Mouse (Mus musculus): ENCODE results near the gene Tbc1d15. TPM values are rescaled to one million over a fixed set of nuclear protein-coding genes. Genes with fewer than 3 reads are reported as not detected.

The Tbc1d15 gene
- polyA plus RNA-seq, 1 experiment from 2014 or later: 42.3 TPM

DNA sequence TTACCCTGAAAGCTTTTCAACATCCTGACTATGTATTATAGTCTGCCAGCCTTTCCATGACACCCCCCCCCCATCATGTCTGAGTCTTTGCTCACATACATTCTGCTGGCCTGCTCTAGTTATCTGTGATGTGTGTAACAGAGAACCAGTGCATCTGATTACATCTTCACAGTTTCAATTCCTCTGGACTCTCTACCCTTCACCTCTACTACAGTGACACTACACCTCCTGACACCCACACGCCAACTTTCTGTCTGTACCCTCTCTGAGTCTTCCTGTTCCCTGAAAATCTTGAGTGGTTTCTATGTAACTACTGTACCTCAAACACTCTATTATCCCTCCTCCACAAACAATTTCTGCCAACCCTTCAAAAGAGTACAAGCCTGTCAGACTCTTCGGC, 5.8 kb downstream of the Tbc1d15 start:
- 81% methylated on average over 2 of the region's 2 CpGs for WGBS
- peaks cover 10 to 30% of the 10 kb centered on the region in 2 experiments for H3K4me1 ChIP-seq (ENCODE audit: control insufficient read depth in 2 of 2, insufficient read depth in 2 of 2, low read length in 2 of 2)
- no peaks in the 10 kb centered on the region for H3K9me3 ChIP-seq (ENCODE audit: control insufficient read depth, low read length)
- ATAC-seq (ENCODE audit: insufficient number of reproducible peaks, insufficient read depth, low FRiP score, low read depth): no peak
- H3K27me3 ChIP-seq (ENCODE audit: control insufficient read depth, insufficient read depth, low read length): no peaks in the 10 kb centered on the region
- H3K36me3 ChIP-seq (ENCODE audit: control insufficient read depth, insufficient read depth, low read length): peaks cover under 1% of the 10 kb centered on the region; the same call in 1 of the 2 replicates
- no peak overlapping the region for H3K9ac ChIP-seq (ENCODE audit: low read length)
- no peak overlapping the region for H3K4me2 ChIP-seq (ENCODE audit: low read length)
- H3K27ac ChIP-seq (replicated peaks in 1 of 2; ENCODE audit: control insufficient read depth in 1 of 2, insufficient read depth in 1 of 2, low read depth in 2 of 2, low read length in 2 of 2): no peak overlapping the region
- no peak overlapping the region for H3K4me3 ChIP-seq (ENCODE audit: control insufficient read depth in 1 of 2, insufficient read depth in 1 of 2, low read depth in 1 of 2, low read length in 2 of 2)

DNA sequence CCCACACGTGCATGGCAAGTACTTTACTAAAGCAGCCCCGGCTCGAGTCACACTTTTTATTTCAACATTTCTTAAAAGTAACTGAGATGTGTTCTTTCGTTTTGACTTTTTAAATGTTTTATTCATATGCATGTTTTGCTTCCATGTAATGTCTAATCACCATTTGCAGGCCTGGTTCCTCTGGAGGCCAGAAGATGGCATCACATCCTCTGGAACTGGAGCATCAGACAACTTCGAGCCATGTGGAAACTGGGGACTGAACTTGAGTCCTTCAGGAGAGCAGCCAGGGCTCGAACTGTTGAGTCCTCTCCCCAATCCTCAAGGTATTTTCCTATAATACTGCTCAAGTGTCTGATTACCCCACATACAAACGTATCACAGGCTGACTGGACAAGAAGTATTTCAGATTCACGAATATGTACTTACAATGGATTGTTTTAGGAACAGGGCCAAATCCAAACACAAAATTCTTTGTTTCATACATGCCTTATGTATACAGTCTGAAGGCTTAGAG, 10.1 kb downstream of the Tbc1d15 start:
- Histone ChIP-seq H3K4me3 (ENCODE audit: control insufficient read depth in 1 of 2, insufficient read depth in 1 of 2, low read depth in 1 of 2, low read length in 2 of 2) (no peak overlapping the region), H3K4me1 (ENCODE audit: control insufficient read depth in 2 of 2, insufficient read depth in 2 of 2, low read length in 2 of 2) (peaks cover 4 to 10% of the 10 kb centered on the region in 2 experiments; a peak in 3 of 4 replicates), H3K27me3 (ENCODE audit: control insufficient read depth, insufficient read depth, low read length) (no peaks in the 10 kb centered on the region), H3K9me3 (ENCODE audit: control insufficient read depth, low read length) (no peaks in the 10 kb centered on the region), H3K4me2 (ENCODE audit: low read length) (no peak overlapping the region), H3K9ac (ENCODE audit: low read length) (no peak overlapping the region), H3K36me3 (ENCODE audit: control insufficient read depth, insufficient read depth, low read length) (peaks cover 37% of the 10 kb centered on the region), H3K27ac (replicated peaks in 1 of 2; ENCODE audit: control insufficient read depth in 1 of 2, insufficient read depth in 1 of 2, low read depth in 2 of 2, low read length in 2 of 2) (no peak overlapping the region)
- ATAC-seq (ENCODE audit: insufficient number of reproducible peaks, insufficient read depth, low FRiP score, low read depth): no peak
- 66% methylated on average over 8 of the region's 8 CpGs for WGBS

DNA sequence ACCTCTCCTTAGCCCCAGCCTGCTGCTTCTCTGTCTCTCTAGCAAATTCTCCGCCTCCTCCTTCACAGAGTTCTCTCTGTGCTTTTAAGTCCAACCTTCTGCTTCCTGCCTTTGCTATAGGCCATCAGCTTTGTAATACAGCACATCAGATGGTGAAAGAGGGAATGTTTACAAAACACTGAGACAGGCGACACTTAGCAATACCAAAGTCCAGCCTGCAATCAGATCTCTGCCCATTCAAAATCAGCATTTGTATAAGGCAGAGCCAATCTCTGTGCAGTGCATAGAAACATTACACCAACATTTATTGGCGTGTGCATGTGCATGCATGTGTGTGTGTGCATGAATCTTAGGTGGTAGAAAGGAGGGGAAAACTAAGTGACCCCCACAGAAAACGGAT, 13.3 kb downstream of the Tbc1d15 start:
- Histone ChIP-seq H3K4me3 (ENCODE audit: control insufficient read depth in 1 of 2, insufficient read depth in 1 of 2, low read depth in 1 of 2, low read length in 2 of 2) (no peak overlapping the region), H3K27ac (replicated peaks in 1 of 2; ENCODE audit: control insufficient read depth in 1 of 2, insufficient read depth in 1 of 2, low read depth in 2 of 2, low read length in 2 of 2) (no peak overlapping the region), H3K4me1 (ENCODE audit: control insufficient read depth in 2 of 2, insufficient read depth in 2 of 2, low read length in 2 of 2) (peaks cover 4 to 10% of the 10 kb centered on the region in 2 experiments; a peak in 3 of 4 replicates)

DNA sequence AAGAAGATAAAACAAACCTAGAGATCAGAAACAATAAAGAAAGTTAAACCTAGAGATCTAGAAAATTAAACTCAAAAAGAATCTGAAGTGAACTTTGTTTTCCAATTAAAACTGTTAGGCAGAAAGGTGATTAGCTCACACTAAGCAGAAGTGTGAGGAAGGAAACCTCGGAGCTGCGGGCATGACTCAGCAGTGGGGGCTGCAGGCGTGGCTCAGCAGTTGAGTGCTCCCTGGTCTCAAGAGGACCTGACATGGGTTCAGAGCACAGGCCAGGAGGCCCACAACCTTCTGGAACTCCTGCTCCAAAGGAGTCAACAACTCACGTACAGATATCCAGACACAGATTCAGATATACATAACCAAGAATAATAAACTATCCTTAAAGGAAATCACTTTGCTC, 14.5 kb downstream of the Tbc1d15 start:
- H3K27ac ChIP-seq (replicated peaks in 1 of 2; ENCODE audit: control insufficient read depth in 1 of 2, insufficient read depth in 1 of 2, low read depth in 2 of 2, low read length in 2 of 2): no peak overlapping the region
- H3K9ac ChIP-seq (ENCODE audit: low read length): no peak overlapping the region
- H3K27me3 ChIP-seq (ENCODE audit: control insufficient read depth, insufficient read depth, low read length): no peaks in the 10 kb centered on the region
- peaks cover 56% of the 10 kb centered on the region for H3K36me3 ChIP-seq (ENCODE audit: control insufficient read depth, insufficient read depth, low read length)
- no peak overlapping the region for H3K4me3 ChIP-seq (ENCODE audit: control insufficient read depth in 1 of 2, insufficient read depth in 1 of 2, low read depth in 1 of 2, low read length in 2 of 2)
- no peaks in the 10 kb centered on the region for H3K9me3 ChIP-seq (ENCODE audit: control insufficient read depth, low read length)
- ATAC-seq (ENCODE audit: insufficient number of reproducible peaks, insufficient read depth, low FRiP score, low read depth): no peak
- H3K4me2 ChIP-seq (ENCODE audit: low read length): no peak overlapping the region
- peaks cover 0 to under 1% of the 10 kb centered on the region in 2 experiments; a peak in 1 of 4 replicates for H3K4me1 ChIP-seq (ENCODE audit: control insufficient read depth in 2 of 2, insufficient read depth in 2 of 2, low read length in 2 of 2)
- WGBS: 71% methylated on average over 4 of the region's 4 CpGs

More for the DNA sequence above, 13.3 kb downstream of the Tbc1d15 start:
- Histone ChIP-seq H3K36me3 (ENCODE audit: control insufficient read depth, insufficient read depth, low read length) (peaks cover 45% of the 10 kb centered on the region), H3K9me3 (ENCODE audit: control insufficient read depth, low read length) (no peaks in the 10 kb centered on the region), H3K9ac (ENCODE audit: low read length) (no peak overlapping the region), H3K27me3 (ENCODE audit: control insufficient read depth, insufficient read depth, low read length) (no peaks in the 10 kb centered on the region), H3K4me2 (ENCODE audit: low read length) (no peak overlapping the region)
- WGBS: 85% methylated on average over 4 of the region's 4 CpGs
- no peak for ATAC-seq (ENCODE audit: insufficient number of reproducible peaks, insufficient read depth, low FRiP score, low read depth)

DNA sequence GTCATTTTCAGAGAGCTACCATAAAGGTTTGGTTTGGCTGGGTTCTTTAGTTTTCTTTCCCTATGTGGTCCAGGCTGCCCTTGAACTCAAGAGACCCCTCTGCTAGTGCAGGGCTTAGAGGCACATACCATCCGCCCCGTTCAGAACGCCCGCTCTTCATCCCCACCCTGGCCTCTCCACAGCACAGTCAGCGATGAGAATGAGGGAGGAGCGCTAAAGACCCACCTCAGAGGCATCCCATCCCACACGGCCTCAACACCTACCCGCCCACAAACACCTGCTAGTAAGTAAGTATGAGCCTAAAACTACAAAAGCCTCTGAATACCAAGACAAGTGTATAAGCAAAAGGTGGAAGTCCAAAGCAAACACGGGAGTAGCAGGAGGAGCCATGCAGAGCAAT, 15.8 kb downstream of the Tbc1d15 start:
- Histone ChIP-seq H3K27me3 (ENCODE audit: control insufficient read depth, insufficient read depth, low read length) (no peaks in the 10 kb centered on the region), H3K9me3 (ENCODE audit: control insufficient read depth, low read length) (no peaks in the 10 kb centered on the region), H3K4me3 (ENCODE audit: control insufficient read depth in 1 of 2, insufficient read depth in 1 of 2, low read depth in 1 of 2, low read length in 2 of 2) (no peak overlapping the region), H3K36me3 (ENCODE audit: control insufficient read depth, insufficient read depth, low read length) (peaks cover 63% of the 10 kb centered on the region), H3K4me1 (ENCODE audit: control insufficient read depth in 2 of 2, insufficient read depth in 2 of 2, low read length in 2 of 2) (no peaks in the 10 kb centered on the region), H3K4me2 (ENCODE audit: low read length) (no peak overlapping the region), H3K27ac (replicated peaks in 1 of 2; ENCODE audit: control insufficient read depth in 1 of 2, insufficient read depth in 1 of 2, low read depth in 2 of 2, low read length in 2 of 2) (no peak overlapping the region), H3K9ac (ENCODE audit: low read length) (no peak overlapping the region)
- ATAC-seq (ENCODE audit: insufficient number of reproducible peaks, insufficient read depth, low FRiP score, low read depth): no peak
- WGBS: 88% methylated on average over 9 of the region's 9 CpGs

DNA sequence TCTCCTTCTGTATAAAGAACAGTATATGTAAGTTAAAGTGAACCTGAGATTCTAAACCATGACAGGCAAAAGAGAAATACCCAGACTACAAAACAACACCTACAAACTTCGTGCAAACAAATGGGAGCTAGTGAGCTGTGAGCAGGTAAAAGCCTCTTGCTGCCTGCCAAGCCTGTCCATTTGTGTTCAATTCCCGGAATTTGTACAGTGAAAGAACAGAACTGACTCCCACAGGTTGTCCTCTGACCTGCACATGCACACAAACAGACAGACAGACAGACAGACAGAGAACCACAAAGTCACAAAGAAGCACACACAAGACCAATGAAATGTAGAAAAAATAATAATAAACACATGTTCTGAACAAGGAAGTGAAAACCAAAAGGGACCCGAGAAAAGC, 17.5 kb downstream of the Tbc1d15 start:
- H3K27ac ChIP-seq (replicated peaks in 1 of 2; ENCODE audit: control insufficient read depth in 1 of 2, insufficient read depth in 1 of 2, low read depth in 2 of 2, low read length in 2 of 2): no peak overlapping the region
- no peaks in the 10 kb centered on the region for H3K4me1 ChIP-seq (ENCODE audit: control insufficient read depth in 2 of 2, insufficient read depth in 2 of 2, low read length in 2 of 2)
- no peak overlapping the region for H3K9ac ChIP-seq (ENCODE audit: low read length)
- WGBS: 86% methylated on average over 3 of the region's 3 CpGs
- no peaks in the 10 kb centered on the region for H3K27me3 ChIP-seq (ENCODE audit: control insufficient read depth, insufficient read depth, low read length)
- no peak overlapping the region for H3K4me3 ChIP-seq (ENCODE audit: control insufficient read depth in 1 of 2, insufficient read depth in 1 of 2, low read depth in 1 of 2, low read length in 2 of 2)
- H3K4me2 ChIP-seq (ENCODE audit: low read length): no peak overlapping the region
- no peak for ATAC-seq (ENCODE audit: insufficient number of reproducible peaks, insufficient read depth, low FRiP score, low read depth)
- H3K9me3 ChIP-seq (ENCODE audit: control insufficient read depth, low read length): no peaks in the 10 kb centered on the region
- H3K36me3 ChIP-seq (ENCODE audit: control insufficient read depth, insufficient read depth, low read length): peaks cover 56% of the 10 kb centered on the region

DNA sequence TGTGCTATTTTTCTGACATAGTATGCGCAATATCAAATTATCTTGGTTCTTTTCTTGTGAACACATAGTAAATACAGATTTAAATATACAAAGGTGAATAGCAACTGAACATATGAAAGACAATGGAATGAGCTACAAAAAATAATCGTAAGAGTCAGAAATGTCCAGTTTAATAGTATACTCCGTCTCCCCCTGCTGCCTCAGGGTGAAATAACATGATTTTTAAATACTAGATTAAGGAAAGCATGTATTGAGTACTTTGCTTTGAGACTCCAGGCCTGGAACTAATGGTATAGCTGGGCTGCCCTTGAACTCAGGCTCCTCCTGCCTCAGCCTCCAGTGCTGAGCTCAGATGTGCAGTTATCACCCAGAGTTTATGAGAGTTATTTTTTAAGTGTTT, 18.8 kb downstream of the Tbc1d15 start:
- Histone ChIP-seq H3K9me3 (ENCODE audit: control insufficient read depth, low read length) (no peaks in the 10 kb centered on the region), H3K4me3 (ENCODE audit: control insufficient read depth in 1 of 2, insufficient read depth in 1 of 2, low read depth in 1 of 2, low read length in 2 of 2) (no peak overlapping the region), H3K27me3 (ENCODE audit: control insufficient read depth, insufficient read depth, low read length) (no peaks in the 10 kb centered on the region), H3K9ac (ENCODE audit: low read length) (no peak overlapping the region), H3K27ac (replicated peaks in 1 of 2; ENCODE audit: control insufficient read depth in 1 of 2, insufficient read depth in 1 of 2, low read depth in 2 of 2, low read length in 2 of 2) (no peak overlapping the region), H3K36me3 (ENCODE audit: control insufficient read depth, insufficient read depth, low read length) (peaks cover 55% of the 10 kb centered on the region), H3K4me2 (ENCODE audit: low read length) (no peak overlapping the region), H3K4me1 (ENCODE audit: control insufficient read depth in 2 of 2, insufficient read depth in 2 of 2, low read length in 2 of 2) (no peaks in the 10 kb centered on the region)
- 87% methylated on average over 3 of the region's 3 CpGs for WGBS
- ATAC-seq (ENCODE audit: insufficient number of reproducible peaks, insufficient read depth, low FRiP score, low read depth): no peak

DNA sequence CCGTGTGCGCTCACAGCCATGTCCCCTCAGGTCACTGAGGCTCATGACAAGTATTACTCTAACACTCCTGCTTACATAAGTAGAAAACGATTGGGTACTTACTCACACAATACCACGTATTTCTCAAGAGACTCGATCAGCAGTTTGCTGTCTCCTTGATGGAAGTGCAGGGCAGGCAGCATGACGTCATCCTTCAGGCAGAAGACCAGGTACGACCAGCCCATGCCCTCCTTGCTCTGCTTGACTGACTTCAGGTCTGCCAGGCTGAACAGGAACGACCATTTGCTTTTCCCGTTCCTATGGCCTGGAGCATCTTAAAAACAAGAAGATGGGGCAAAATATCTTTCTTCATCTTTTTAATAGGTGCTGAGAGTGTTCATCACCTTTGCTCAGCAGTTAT, 22.2 kb downstream of the Tbc1d15 start:
- Histone ChIP-seq H3K4me3 (ENCODE audit: control insufficient read depth in 1 of 2, insufficient read depth in 1 of 2, low read depth in 1 of 2, low read length in 2 of 2) (no peak overlapping the region), H3K27ac (replicated peaks in 1 of 2; ENCODE audit: control insufficient read depth in 1 of 2, insufficient read depth in 1 of 2, low read depth in 2 of 2, low read length in 2 of 2) (no peak overlapping the region), H3K9ac (ENCODE audit: low read length) (no peak overlapping the region), H3K4me1 (ENCODE audit: control insufficient read depth in 2 of 2, insufficient read depth in 2 of 2, low read length in 2 of 2) (no peaks in the 10 kb centered on the region), H3K36me3 (ENCODE audit: control insufficient read depth, insufficient read depth, low read length) (peaks cover 50% of the 10 kb centered on the region), H3K4me2 (ENCODE audit: low read length) (no peak overlapping the region), H3K9me3 (ENCODE audit: control insufficient read depth, low read length) (no peaks in the 10 kb centered on the region), H3K27me3 (ENCODE audit: control insufficient read depth, insufficient read depth, low read length) (no peaks in the 10 kb centered on the region)
- ATAC-seq (ENCODE audit: insufficient number of reproducible peaks, insufficient read depth, low FRiP score, low read depth): no peak
- WGBS: 78% methylated on average over 9 of the region's 9 CpGs

Data from heart, embryonic 14.5 days (tissue).